Mouse (Mus musculus): ENCODE results near the gene Gga3. TPM values are rescaled to one million over a fixed set of nuclear protein-coding genes. Genes with fewer than 3 reads are reported as not detected.
"Not testable (repeated sequence)": the region's sequence is repeated elsewhere in the genome, so short reads cannot be mapped to it uniquely, and the experiment has no call there.

The Gga3 gene
- 55.4 and 56.5 TPM in 2 replicates for polyA plus RNA-seq (2012; rRNA removed)

DNA sequence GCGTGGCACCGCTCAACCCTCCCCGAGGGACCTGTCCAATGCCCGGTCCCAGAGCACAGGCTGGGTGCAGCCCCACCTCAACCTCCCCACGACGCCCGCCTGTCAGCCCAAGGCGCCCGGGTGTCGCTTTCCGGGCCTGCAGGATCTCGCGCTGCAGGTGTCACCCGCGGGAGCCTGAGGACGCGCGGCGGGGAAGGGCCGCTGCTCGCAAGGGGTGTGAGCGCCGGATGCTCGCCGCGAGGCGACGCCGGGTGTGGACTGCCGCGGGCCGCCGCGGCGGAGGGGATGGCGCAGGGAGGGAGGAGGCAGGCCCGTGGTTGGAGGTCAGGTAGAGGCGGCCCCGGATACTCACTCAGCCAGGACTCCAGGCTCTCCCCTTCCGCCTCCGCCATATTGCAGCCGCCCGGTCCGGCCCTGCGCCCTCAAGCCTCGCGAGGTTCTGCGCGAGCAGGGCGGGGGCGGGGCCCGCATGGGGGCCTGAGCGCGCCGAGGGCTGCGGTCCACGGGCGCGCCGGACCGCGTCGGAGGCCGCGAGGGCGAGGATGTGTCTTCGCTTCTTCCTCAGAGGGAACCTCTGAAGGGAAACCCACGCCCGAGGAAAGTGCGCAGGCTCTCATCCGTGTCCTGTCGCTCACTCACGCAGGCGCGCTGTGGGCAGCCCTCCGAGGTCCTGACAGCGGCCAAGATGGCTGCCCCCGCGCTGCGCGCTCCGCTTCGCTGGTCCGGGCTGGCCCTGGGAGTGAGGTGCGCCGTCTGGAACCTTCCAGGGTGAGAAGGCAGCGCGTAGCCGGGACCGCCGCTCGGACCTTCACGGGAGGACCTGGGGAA lies at the start of gene Gga3, which contains the start of gene Mrps7:
Gene Gga3 (minus strand): TSS at position 576 of the 828 bp plus-strand sequence.
Gene Mrps7 (plus strand): TSS at position 450 of the 828 bp plus-strand sequence.
- H3K4me3 ChIP-seq (ENCODE audit: insufficient read depth, low read length), result peak within 1 kb of the TSS; percentile 83
- H3K27ac ChIP-seq (ENCODE audit: insufficient read depth, low read length), result peak within 1 kb of the TSS; percentile 100
- H3K4me1 ChIP-seq (ENCODE audit: control insufficient read depth, insufficient read depth, low read length), result peaks cover 11% of the 10 kb centered on the region
- TF ChIP-seq POLR2A (IDR thresholded peaks at IDR 0.05; ENCODE audit: extremely low read depth, insufficient read depth, low read length) (peak; percentile 54; the same call in 1 of the 2 replicates), CTCF (IDR thresholded peaks at IDR 0.05; ENCODE audit: extremely low read depth, insufficient read depth, low read length) (no peak)

DNA sequence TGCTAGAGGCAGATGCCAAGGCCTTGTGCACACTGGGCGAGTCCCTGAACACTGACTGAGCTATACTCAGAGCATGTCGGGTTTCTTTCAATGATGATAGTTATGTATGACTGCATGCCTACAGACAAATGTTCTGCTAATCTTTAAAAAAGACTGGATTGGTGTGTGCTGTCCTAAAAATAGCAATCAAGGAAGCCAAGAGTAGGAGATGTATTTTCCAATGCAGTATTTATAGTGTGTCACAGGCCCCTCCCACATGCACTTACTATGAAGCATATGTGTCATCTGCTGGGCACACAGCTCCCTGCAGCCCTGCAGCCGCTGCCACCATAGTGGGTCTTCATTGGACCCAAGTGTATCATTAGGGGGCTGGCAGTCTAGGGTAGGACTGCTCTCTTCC lies 49.3 kb upstream of the Gga3 start:
- no peak overlapping the region for H3K27ac ChIP-seq (ENCODE audit: insufficient read depth, low read length)
- peaks cover 15% of the 10 kb centered on the region for H3K4me1 ChIP-seq (ENCODE audit: control insufficient read depth, insufficient read depth, low read length)
- H3K4me3 ChIP-seq (ENCODE audit: insufficient read depth, low read length), result no peak overlapping the region
- no peak for TF ChIP-seq POLR2A (IDR thresholded peaks at IDR 0.05; ENCODE audit: extremely low read depth, insufficient read depth, low read length)
- no peak for TF ChIP-seq CTCF (IDR thresholded peaks at IDR 0.05; ENCODE audit: extremely low read depth, insufficient read depth, low read length)

DNA sequence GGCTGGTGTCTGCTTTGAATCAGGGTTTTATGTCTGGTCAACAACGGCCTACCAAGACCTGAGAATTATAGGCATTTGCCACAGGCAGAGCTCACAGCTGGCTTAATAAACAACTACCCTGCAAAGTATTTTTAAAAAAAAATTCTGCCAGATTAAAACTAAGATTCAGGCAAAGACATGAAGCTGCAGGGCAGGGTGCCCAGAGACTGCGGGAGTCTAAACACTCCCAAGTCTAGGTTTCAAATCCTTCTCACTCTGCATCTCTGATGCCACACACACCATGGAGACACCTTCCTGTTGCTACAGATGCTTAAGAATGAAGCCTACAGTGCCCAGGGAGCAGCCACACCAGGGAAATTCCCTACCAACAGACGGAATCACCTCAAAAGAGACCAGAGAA lies 47.8 kb upstream of the Gga3 start:
- no peak for TF ChIP-seq CTCF (IDR thresholded peaks at IDR 0.05; ENCODE audit: extremely low read depth, insufficient read depth, low read length)
- TF ChIP-seq POLR2A (IDR thresholded peaks at IDR 0.05; ENCODE audit: extremely low read depth, insufficient read depth, low read length), result no peak
- H3K27ac ChIP-seq (ENCODE audit: insufficient read depth, low read length), result no peak overlapping the region
- H3K4me1 ChIP-seq (ENCODE audit: control insufficient read depth, insufficient read depth, low read length), result peaks cover 15% of the 10 kb centered on the region
- no peak overlapping the region for H3K4me3 ChIP-seq (ENCODE audit: insufficient read depth, low read length)

DNA sequence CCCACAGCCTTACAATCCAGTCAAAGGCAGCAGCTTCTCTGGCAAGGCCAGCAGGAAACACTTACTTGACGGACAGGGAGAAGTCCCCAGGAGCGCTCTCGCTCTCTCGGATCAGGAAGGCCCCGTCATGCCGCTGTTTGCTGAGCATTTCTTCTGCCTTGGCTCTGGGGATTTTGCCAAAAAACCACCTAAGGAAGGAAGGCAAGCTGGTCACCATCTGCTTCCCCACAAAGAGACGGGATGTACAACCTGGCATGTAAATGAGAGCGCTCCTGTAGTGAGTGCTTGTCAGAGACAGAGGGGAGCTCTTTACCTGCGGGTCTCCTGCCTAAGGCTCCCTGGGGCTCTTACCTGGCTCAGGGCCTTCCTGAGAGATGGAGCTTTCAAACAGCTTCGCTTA lies 45.9 kb upstream of the Gga3 start:
- Histone ChIP-seq H3K27ac (ENCODE audit: insufficient read depth, low read length) (no peak overlapping the region), H3K4me1 (ENCODE audit: control insufficient read depth, insufficient read depth, low read length) (peaks cover 15% of the 10 kb centered on the region), H3K4me3 (ENCODE audit: insufficient read depth, low read length) (no peak overlapping the region)
- TF ChIP-seq CTCF (IDR thresholded peaks at IDR 0.05; ENCODE audit: extremely low read depth, insufficient read depth, low read length), result no peak
- no peak for TF ChIP-seq POLR2A (IDR thresholded peaks at IDR 0.05; ENCODE audit: extremely low read depth, insufficient read depth, low read length)

DNA sequence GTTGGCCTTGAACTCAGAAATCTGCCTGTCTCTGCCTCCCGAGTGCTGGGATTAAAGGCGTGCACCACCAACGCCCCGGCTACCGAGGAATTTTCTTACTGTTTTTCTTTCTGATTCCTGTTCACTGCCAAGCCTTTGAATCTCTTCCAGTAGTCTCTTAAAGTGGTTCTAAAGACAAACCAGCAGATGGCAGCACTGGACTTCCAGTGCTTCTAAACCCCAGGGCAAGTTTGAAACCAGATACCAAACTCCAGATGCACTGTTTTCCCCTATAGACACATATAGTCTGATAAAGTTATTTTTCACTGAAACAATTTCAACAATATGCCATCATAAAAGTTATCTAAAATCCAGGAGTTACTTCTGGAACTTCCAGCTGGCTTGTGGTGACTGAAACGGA lies 43.6 kb upstream of the Gga3 start:
- Histone ChIP-seq H3K4me1 (ENCODE audit: control insufficient read depth, insufficient read depth, low read length) (peaks cover 10% of the 10 kb centered on the region), H3K4me3 (ENCODE audit: insufficient read depth, low read length) (no peak overlapping the region), H3K27ac (ENCODE audit: insufficient read depth, low read length) (no peak overlapping the region)
- TF ChIP-seq CTCF (IDR thresholded peaks at IDR 0.05; ENCODE audit: extremely low read depth, insufficient read depth, low read length) (peak; percentile 75), POLR2A (IDR thresholded peaks at IDR 0.05; ENCODE audit: extremely low read depth, insufficient read depth, low read length) (no peak)

DNA sequence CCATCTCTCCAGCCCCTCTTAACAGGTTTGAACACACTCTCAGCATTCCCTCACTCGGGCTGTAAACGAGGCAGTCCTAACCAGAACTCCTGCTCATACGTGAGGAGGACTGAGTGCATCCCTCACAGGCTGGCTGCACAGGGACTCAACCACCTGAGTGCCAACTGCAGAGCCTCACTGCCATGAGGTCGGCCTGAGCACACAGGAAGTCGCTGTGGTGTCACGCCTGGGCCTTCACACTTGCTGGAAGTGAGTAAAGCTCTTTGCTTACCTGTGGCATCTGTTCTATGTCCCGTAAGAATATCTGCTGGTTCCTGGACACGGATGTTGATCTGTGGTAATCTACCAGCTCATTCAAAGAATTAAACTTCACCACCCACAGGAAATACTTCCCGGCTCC lies 42.6 kb upstream of the Gga3 start:
- no peak overlapping the region for H3K27ac ChIP-seq (ENCODE audit: insufficient read depth, low read length)
- H3K4me1 ChIP-seq (ENCODE audit: control insufficient read depth, insufficient read depth, low read length), result peaks cover 7% of the 10 kb centered on the region
- no peak overlapping the region for H3K4me3 ChIP-seq (ENCODE audit: insufficient read depth, low read length)
- TF ChIP-seq POLR2A (IDR thresholded peaks at IDR 0.05; ENCODE audit: extremely low read depth, insufficient read depth, low read length) (no peak), CTCF (IDR thresholded peaks at IDR 0.05; ENCODE audit: extremely low read depth, insufficient read depth, low read length) (no peak)

DNA sequence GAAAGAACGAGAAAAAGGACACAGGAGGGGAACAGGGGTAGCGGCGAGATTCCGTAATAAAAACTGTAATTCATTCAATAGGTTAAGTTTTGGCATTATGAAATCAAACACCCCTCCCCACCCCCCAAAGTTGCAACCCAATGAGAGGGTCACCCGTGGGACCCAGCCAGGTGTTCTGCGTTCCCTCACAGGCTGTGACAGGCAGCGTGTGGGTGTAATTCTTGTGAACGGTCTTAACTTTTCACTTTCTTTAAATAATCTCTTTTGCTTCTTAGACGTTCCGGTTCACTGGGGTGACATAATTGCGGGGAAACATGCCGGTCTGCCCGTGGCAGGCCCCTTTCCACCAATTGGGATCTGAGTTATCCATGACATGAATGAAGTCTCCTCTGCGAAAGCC lies 41.6 kb upstream of the Gga3 start:
- not testable (repeated sequence) for H3K4me3 ChIP-seq (ENCODE audit: insufficient read depth, low read length); H3K4me1 ChIP-seq (ENCODE audit: control insufficient read depth, insufficient read depth, low read length); H3K27ac ChIP-seq (ENCODE audit: insufficient read depth, low read length)

DNA sequence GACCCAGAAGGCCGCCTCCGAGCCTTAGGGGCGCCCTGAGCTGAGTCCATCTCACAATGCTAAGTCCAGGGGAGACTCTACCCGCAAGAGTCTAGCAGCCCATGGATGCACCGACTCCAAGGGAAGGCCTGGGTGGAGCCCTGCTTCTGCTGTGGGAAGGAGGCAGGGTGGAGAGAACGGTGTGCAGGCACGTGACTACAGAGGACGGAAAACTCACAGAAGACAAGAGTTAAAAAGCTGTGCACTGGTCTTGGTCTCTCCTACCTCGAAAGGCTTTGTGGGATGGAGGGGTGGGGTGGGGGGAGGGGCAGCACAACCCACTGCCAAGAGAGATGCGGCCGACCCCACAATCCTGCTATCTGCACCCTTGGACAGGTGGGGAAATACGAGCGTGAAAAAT lies 40.5 kb upstream of the Gga3 start:
- Histone ChIP-seq H3K4me3 (ENCODE audit: insufficient read depth, low read length) (no peak overlapping the region), H3K27ac (ENCODE audit: insufficient read depth, low read length) (no peak overlapping the region), H3K4me1 (ENCODE audit: control insufficient read depth, insufficient read depth, low read length) (no peaks in the 10 kb centered on the region)
- TF ChIP-seq POLR2A (IDR thresholded peaks at IDR 0.05; ENCODE audit: extremely low read depth, insufficient read depth, low read length), result no peak
- no peak for TF ChIP-seq CTCF (IDR thresholded peaks at IDR 0.05; ENCODE audit: extremely low read depth, insufficient read depth, low read length)

DNA sequence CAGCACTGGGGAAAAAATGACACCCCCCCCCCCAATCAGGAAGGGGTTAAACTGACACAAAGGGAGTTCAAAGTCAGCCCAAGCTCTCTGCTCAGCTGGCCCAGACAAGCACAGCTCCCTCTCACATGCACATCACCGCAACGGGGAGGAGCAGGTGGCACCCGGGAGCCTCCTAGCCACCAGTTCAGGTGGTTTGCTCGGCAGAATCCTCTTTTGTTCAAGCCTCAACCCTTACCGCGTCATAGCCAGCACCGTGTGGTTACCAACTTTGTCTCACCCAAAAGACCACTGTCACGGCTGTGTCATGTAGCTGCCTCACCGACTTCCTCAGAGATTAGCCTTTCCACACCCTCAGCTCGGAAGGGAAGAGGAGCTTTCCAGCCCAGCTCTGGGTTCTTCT lies 39.4 kb upstream of the Gga3 start:
- TF ChIP-seq CTCF (IDR thresholded peaks at IDR 0.05; ENCODE audit: extremely low read depth, insufficient read depth, low read length) (no peak), POLR2A (IDR thresholded peaks at IDR 0.05; ENCODE audit: extremely low read depth, insufficient read depth, low read length) (no peak)
- Histone ChIP-seq H3K4me1 (ENCODE audit: control insufficient read depth, insufficient read depth, low read length) (no peaks in the 10 kb centered on the region), H3K27ac (ENCODE audit: insufficient read depth, low read length) (no peak overlapping the region), H3K4me3 (ENCODE audit: insufficient read depth, low read length) (no peak overlapping the region)

DNA sequence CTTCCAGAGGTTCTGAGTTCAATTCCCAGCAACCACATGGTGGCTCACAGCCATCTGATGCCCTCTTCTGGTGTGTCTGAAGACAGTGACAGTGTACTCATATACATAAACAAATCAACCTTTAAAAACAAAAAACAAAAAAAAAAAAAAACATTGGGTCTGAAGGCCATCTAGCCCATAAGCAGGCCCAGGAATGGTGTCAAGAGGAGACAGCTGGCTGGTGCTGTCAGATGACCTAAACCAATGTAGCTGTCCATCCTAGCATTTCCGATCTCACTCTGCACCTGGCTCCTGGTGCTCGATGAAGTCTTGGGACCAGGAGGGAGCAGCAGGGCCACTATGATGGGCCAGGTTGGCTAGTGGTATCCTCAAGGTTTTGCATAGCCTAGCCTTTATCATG lies 38.9 kb upstream of the Gga3 start:
- Histone ChIP-seq H3K4me3 (ENCODE audit: insufficient read depth, low read length) (no peak overlapping the region), H3K27ac (ENCODE audit: insufficient read depth, low read length) (no peak overlapping the region), H3K4me1 (ENCODE audit: control insufficient read depth, insufficient read depth, low read length) (no peaks in the 10 kb centered on the region)
- TF ChIP-seq CTCF (IDR thresholded peaks at IDR 0.05; ENCODE audit: extremely low read depth, insufficient read depth, low read length) (no peak), POLR2A (IDR thresholded peaks at IDR 0.05; ENCODE audit: extremely low read depth, insufficient read depth, low read length) (no peak)
